Mouse (Mus musculus) gastrocnemius, postnatal 36 days (tissue): Measurements from ENCODE around the gene 1700024P04Rik. TPM values are rescaled to one million over a fixed set of nuclear protein-coding genes. Genes with fewer than 3 reads are reported as not detected.
"Not testable (repeated sequence)": the region's sequence is repeated elsewhere in the genome, so short reads cannot be mapped to it uniquely, and the experiment has no call there.

Experiments used
- DNase-seq, 2 experiments: peaks; one replicate each; pipeline ENCODE4 v3.0.0; 2022
- intact Hi-C: fragments of 180-260 bp; cut with DNase I; formaldehyde crosslinking; loops from one replicate; pipeline ENCODE4 v1.15.1; 2025
- long read RNA-seq, 2 experiments: library from polyadenylated mRNA; stranded (forward); transcript quantifications; one replicate each; pipeline ENCODE4 v2.0.0; 2021
- total RNA-seq, 2 experiments: library from RNA; stranded (reverse); gene quantifications; 2 replicates each; pipeline ENCODE4 v1.2.3; 2021

1700024P04Rik gene
- total RNA-seq: not detected
- long read RNA-seq, experiment 1: 0 reads
- long read RNA-seq, experiment 2: 0 reads

GRCm38 (mm10) chr13:98984465-98984864, at the start of gene 1700024P04Rik:
Gene 1700024P04Rik (minus strand): TSS chr13:98984565.
- intact Hi-C loops: no loop called here
- DNase-seq: no peak

DNA sequence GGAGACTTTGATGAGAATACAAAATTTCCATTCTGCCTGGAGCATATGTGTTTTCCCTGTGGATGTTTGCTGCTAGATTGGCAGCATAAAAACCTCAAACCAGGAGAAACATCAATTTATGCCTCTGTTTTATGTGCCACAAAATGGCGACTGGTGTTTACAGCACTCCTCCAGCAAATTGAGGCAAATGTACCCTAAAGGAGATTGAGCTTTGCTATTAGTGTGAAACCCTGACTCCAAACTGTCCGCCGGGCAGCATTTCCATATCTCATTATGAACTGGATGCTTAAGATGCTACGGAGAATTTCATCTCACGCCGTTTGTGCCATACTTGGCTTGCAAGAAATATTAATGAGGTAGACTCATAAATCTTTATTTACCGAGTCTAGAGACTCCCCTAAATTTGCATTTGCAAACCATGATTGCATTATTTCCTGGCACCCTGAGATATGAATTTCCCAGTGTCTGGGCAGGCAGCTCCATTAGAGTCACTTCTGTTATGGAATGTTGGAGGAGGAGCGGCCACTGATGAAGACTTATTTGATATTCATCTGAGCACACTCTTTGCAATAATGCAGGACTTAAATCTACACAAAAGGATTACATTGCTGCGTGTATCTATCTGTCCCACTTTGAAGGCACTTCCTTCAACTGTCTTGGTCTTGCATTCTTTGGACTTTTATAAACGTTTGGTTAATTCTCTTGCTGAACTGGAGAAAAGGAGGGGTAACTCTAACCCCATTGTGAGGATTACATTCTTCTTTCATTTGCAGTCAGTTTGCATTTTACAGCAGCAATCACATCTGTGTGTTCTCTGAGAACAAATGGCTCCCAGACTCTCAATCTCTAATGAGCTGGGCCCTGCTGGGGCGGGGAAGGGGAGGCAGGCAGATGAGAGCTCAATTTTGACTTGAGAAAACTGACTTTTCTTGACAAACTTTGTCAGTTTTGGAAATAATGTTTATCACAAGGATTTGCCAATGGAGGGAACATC, 47.2 kb upstream of the 1700024P04Rik start:
- intact Hi-C loops: loop anchor here (5.0 kb wide), 1 partner anchor 739 kb away; no protein-coding TSS in a partner anchor
- no peak for DNase-seq

DNA sequence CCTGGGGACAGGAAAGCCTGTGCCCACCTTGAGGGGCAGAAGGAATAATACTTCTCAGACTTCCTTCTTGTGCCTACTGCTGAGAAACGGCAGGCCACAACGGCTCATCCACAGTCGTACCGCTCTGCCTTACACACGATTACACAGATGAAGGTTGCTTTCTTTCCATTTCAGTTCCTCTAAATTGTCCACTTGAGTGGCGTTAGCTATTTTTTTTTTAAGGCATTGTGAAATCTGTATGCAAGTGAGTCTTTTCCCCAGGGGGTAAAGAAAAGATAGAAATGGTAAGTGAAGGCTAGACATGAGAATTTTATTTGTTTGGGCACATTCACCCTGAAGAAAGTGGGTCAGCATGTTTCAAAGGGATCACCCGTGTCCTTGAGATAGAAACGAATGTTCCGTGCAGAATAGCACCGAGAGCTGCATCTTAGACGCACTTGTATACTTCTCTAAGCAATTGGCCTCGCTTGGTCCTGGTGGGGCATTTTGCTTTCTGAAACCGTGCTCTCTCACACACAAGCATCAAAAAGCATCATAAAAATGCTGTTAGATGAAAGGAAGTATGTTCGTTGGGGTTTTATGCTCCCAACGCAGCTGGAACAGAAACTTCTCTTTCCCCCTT, 46.3 kb upstream of the 1700024P04Rik start:
- DNase-seq: no peak
- intact Hi-C loops: loop anchor here (5.0 kb wide), 1 partner anchor 738 kb away; no protein-coding TSS in a partner anchor

DNA sequence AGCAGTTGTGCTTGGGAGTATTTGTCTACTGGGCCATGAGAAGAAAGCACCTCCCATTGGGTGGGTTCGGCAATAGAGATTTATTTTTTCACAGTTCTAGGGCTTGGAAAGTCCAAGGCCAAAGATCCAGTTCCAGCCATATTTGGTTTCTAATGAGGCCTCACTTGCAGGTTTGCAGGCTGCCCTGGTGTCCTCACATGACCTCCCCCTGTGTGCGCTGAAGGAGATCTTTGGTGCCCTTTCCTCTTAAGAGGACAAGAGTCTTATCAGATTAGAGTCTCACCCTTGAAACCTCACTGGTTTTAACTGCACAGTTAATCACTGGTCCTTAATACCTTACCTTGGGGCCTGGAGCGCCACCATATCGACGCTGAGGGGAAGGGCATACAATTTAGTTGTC, 40.9 kb upstream of the 1700024P04Rik start:
- intact Hi-C loops: no loop called here
- no peak for DNase-seq

DNA sequence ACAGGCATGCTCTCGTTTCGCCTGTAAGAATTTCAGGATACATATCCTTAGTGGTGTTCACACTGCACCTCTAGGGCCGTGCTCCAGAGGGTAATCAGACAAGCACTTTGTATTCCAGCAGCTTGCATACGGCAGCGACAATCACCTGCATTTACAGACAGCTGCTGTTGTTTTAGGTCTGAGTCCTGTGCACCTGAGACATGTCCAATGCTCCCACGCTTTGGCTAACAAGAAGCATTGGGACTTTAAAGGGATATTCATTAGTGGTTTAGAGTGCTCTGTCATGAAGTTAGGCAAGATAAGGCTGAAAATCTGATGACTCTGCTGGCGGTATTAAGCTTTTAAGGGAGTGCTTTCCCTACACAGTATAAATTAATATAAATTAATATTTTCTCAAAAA, 37.7 kb upstream of the 1700024P04Rik start:
- DNase-seq: no peak
- intact Hi-C loops: no loop called here

- intact Hi-C loops: no loop called here
- no peak for DNase-seq
Observed at GRCm38 (mm10) chr13:99021181-99021580, 36.8 kb upstream of the 1700024P04Rik start.

DNA sequence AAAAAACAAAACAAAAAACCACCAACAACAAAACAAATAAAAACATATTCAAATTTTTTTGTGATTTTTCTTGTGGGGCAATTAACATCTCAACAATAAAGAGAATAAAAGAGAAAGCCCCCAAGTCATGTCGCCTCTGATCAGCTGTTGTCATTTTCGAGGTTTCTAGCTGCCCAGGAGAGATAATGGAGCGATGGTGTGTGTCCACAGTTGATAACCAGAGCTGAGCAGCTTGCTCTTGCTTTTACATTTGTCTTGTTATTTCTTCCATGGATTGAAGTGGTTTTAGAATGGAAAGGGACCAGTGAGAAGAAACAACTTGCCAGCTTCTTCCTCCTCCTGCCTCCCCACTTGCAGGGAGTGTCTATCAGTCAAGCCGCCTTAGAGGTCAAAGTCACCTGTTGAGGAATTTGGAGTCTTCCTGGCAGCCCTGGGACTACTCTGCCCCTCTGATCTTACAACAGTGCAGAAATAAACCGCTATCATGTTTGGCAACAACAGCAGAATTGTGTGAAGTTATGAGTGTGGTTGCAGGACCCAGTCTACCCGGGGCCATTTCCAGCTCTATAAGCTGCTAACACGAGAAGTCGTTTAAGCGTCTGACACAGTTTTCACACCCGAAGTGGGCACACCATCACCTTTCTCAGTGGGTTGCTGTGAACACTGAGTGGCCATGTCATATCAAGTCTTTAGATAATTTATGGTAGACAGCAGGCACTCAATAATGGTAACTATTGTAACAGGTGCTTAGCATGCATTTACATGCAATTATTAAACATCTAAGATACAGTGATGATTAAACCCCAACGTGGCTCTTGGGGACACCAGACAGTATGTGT, 35.7 kb upstream of the 1700024P04Rik start:
- intact Hi-C loops: no loop called here
- no peak for DNase-seq

GRCm38 (mm10) chr13:99018526-99019201, 34.3 kb upstream of the 1700024P04Rik start:
- DNase-seq: peak in 1 of 2 experiments; percentile 34
- intact Hi-C loops: no loop called here

- no peak for DNase-seq
- intact Hi-C loops: no loop called here
Observed at GRCm38 (mm10) chr13:99016696-99017095, 32.3 kb upstream of the 1700024P04Rik start.

DNA sequence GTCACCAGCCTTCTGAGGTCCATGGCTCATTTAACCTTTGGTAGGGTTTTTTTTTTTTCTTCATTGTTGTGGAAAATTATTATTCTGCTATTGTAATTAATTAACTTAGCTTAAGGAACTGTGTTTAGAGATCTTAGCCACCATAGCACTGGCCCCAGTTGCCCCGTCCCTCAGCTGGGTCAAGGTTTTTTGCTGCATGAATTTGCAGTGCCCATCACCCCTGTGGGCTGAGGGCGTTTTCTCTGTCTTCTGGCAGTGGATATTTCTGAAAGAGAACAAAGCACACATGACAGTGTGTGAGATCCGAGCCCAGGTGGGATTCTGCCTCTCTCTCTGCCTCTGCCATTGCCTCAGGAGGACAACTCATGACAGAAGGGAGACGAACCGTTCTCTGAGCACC, 28.5 kb upstream of the 1700024P04Rik start:
- DNase-seq: no peak
- intact Hi-C loops: no loop called here

DNA sequence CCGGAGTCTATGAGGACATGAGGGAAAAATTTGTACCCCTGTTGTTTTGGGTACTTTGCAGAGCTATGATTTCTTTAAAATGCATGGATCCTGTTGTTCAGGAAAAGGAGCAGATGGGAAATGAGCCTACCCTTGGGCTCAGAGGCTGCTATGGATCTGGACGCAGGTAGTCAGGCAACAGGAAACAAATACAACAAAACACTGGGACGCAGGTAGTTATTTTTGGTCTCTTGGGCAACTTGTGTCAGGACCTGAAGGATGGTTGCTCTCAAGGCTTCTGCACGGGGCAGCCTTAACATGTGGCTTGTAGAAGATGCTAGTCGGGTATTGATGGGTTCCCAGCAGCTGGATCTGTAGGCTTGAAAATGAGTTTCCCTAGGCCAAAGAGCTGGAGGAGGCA, 23.6 kb upstream of the 1700024P04Rik start:
- no peak for DNase-seq
- intact Hi-C loops: no loop called here

- intact Hi-C loops: no loop called here
- DNase-seq: no peak
Observed at GRCm38 (mm10) chr13:99006389-99007099, 22.2 kb upstream of the 1700024P04Rik start.

DNA sequence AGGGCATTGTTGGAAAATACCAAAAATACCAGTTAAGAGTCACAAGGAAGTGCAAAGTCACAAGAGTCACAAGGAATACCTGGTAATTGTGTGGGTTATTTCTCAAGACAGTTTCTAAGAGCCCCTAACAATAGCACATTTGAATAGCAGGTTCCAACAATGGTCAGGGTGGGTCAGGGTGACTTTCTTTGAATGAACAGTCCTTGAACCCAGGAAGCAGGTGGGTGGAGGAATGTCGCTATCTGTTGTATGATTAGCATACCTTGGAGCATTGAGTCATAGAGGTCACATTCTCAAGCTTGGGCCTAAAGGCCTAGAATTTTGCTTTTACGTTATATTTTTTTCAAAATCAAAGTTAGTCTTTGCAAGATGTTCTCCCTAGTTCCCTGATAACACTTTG, 17.3 kb upstream of the 1700024P04Rik start:
- intact Hi-C loops: loop anchor here (5.0 kb wide), 1 partner anchor 34 kb away; no protein-coding TSS in a partner anchor
- DNase-seq: not testable (repeated sequence)

DNA sequence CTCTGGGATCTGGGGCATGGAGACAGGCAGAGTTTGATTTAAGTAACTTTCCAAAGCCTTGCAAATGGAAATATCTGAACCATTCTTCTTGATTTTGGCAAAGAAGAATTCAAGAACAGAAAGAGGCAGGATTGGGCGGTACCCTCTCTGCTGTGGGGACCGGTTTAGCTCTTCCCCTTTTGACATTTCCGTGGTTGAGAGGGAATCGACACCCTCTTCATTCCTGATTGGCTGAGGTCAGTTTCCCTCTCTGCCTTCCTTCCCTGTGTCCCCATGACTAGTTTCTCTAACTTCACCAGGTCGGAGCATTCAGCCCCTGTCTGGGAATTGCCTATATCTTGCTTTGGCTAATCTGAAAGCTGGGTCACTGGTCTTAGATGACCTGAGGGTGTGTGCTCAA, 12.7 kb upstream of the 1700024P04Rik start:
- intact Hi-C loops: no loop called here
- DNase-seq: no peak

DNA sequence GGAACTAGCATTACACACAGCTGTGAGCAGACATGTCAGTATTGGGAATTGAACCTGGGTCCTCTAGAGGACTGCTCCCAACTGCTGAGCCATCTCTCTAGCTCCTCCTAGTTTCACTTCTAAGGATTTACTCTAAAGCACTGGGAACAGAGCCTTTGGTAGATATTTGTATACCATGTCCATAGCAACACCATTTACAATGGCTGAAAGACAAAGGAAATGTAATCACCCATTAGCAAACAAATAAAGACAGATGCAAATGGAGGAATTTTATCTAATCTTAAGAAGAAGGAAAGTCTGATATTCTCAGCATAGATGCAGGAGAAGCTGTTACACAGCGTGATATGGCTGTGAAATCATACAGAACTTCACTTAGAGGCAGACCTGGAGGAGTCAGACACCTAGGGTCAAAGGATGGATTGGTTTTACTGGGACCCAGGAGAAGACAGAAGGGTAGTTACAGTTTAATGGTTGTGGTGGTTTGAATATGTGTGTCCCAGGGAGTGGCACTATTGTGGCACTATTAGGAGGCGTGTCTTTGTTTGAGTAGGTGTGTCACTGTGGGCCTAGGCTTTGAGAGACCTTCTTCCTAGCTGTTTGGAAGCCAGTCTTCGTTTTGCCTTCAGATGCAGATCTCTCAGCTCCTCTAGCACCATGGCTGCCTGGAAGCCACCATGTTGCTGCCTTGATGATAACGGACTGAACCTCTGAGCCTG, 7.1 kb downstream of the 1700024P04Rik start:
- intact Hi-C loops: no loop called here
- no peak for DNase-seq

GRCm38 (mm10) chr13:98976022-98976421, 8.3 kb downstream of the 1700024P04Rik start:
- intact Hi-C loops, DNase-seq: not testable (repeated sequence)

DNA sequence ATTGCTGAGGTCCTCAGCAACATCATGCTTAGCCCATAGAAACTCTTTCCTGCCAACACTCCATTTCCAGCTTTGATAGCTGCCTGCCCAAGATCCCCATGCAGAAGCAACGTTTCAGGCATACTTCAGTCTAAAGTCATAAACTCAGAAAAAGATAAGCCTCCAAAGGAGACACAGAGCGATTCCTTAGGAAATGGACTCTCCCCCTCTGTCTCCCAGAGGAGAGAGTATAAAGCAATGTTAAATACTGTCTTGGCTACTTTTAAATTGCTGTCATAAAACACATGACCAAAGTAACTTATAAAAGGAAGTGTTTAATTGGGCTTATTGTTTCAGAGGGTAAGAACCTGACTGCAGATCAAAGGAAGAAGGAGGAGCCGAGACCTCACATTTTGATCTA, 12.3 kb downstream of the 1700024P04Rik start:
- intact Hi-C loops: no loop called here
- DNase-seq: no peak

DNA sequence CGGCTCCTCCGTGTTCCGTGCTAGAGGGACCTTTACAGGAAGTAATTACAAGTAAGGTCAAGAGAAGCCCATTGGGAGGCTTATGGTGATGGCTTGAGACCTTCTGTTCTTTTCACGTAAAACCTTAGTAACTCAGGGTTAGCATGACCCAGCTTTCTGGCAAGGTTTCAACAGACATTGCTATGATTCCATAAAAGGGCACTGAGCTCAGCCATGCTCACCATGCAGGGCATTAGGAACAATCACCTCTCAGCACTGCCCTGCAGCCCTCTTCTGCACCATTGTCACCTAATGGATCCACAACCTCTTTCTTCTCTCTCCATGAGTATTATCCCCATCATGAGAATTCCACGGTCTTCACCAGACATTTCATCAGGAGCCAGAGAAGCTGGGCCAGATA, 12.7 kb downstream of the 1700024P04Rik start:
- no peak for DNase-seq
- intact Hi-C loops: no loop called here

DNA sequence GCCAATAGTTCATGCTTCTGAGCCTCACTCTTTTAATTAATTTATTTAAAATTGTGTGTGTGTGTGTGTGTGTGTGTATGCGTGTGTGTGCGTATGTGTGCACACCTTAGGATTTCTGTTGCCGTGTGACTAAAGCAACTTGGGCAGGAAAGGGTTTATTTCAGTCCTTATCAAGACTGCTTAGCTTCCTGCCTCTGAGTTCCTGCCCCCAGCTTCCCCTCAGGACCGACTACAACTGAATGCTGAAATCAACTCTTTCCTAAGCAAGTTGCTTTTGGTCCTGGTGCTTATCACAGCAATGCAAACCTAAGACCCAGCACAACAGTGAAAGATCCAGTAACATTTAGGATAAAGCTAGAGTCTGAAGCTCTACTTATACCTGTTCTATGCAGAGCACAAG, 15.8 kb downstream of the 1700024P04Rik start:
- intact Hi-C loops: loop anchor here (5.0 kb wide), 1 partner anchor 34 kb away; no protein-coding TSS in a partner anchor
- DNase-seq: no peak
